8 mouse cellular contexts compared by ENCODE assay signal in the genomic region with DNA sequence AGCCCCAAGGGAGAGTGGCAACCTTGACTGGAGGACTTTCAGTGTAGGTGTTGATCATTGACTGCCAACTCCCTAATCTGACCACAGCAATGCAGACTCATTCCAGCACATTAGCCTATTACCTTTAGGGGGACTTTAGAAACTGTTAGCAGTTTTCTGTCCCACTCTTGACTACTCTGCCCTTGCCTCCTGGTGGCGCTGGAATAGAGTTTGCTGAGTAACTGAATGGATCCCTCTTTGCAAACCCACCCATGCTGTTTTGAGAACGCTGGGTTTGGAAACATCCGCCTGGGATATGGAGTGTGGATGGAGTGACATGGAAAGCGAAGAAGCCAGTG. TPM values are rescaled to one million over a fixed set of nuclear protein-coding genes. Genes with fewer than 3 reads are reported as not detected.
DNase-seq lines count a peak whose midpoint lies in the region; ATAC-seq and TF ChIP-seq lines count a peak whose summit lies in the region.

No protein-coding gene starts in this region.

- ATAC-seq in hindbrain, embryonic 12.5 days (ENCODE audit: low FRiP score), result no peak
- no peak for ATAC-seq in midbrain, embryonic 12.5 days (ENCODE audit: low FRiP score, low read depth)

- H3K9me3 ChIP-seq in hindbrain, embryonic 12.5 days (replicated peaks), result no peaks in the 10 kb centered on the region
- H3K9me3 ChIP-seq in midbrain, embryonic 12.5 days, result no peaks in the 10 kb centered on the region

- WGBS in kidney, adult 2 months, result 58% methylated on average over 4 of the region's 4 CpGs
- WGBS in hindbrain, embryonic 12.5 days, result 48% methylated on average over 4 of the region's 4 CpGs
- WGBS in midbrain, embryonic 12.5 days, result 46% methylated on average over 4 of the region's 4 CpGs

- H3K36me3 ChIP-seq in kidney, adult 2 months (ENCODE audit: control insufficient read depth, insufficient read depth, low read length), result no peaks in the 10 kb centered on the region
- no peaks in the 10 kb centered on the region for H3K36me3 ChIP-seq in hindbrain, embryonic 12.5 days
- H3K36me3 ChIP-seq in midbrain, embryonic 12.5 days, result no peaks in the 10 kb centered on the region

- peak overlapping the region; percentile 54 for H3K4me3 ChIP-seq in kidney, adult 2 months (ENCODE audit: insufficient read depth, low read depth, low read length)
- H3K4me3 ChIP-seq in cortical plate, adult 2 months (ENCODE audit: insufficient read depth, low read length), result peak overlapping the region; percentile 41
- peak overlapping the region; percentile 50 for H3K4me3 ChIP-seq in hindbrain, embryonic 12.5 days
- H3K4me3 ChIP-seq in midbrain, embryonic 12.5 days, result peak overlapping the region; percentile 56

- 0 out of 2 replicates have a peak, but pooled peaks cover 6% of the 10 kb centered on the region for H3K4me1 ChIP-seq in kidney, adult 2 months (ENCODE audit: control insufficient read depth, insufficient read depth, low read length)
- no peaks in the 10 kb centered on the region; the same call in 1 of the 2 replicates for H3K4me1 ChIP-seq in cortical plate, adult 2 months (ENCODE audit: control insufficient read depth, insufficient read depth, low read length)
- 0 out of 2 replicates have a peak, but pooled peaks cover 8% of the 10 kb centered on the region for H3K4me1 ChIP-seq in hindbrain, embryonic 12.5 days
- peaks cover 9% of the 10 kb centered on the region; the same call in 1 of the 2 replicates for H3K4me1 ChIP-seq in midbrain, embryonic 12.5 days

- TF ChIP-seq CTCF in kidney, adult 2 months (conservative IDR thresholded peaks at IDR 0.05; ENCODE audit: insufficient read depth, insufficient read length, low read depth, low read length), result no peak
- TF ChIP-seq CTCF in cortical plate, adult 2 months (IDR thresholded peaks at IDR 0.05; ENCODE audit: extremely low read depth, insufficient read depth, low read length), result no peak

- H3K9ac ChIP-seq in hindbrain, embryonic 12.5 days, result peak overlapping the region; percentile 48
- peak overlapping the region; percentile 60; the same call in 1 of the 2 replicates for H3K9ac ChIP-seq in midbrain, embryonic 12.5 days (replicated peaks)

- TF ChIP-seq POLR2A in kidney, adult 2 months (IDR thresholded peaks at IDR 0.05; ENCODE audit: low read depth, low read length), result no peak
- no peak for TF ChIP-seq POLR2A in cortical plate, adult 2 months (IDR thresholded peaks at IDR 0.05; ENCODE audit: extremely low read depth, insufficient read depth, low read length)

- no peak overlapping the region for H3K27ac ChIP-seq in kidney, adult 2 months (ENCODE audit: insufficient read depth, low read depth, low read length)
- 0 out of 2 replicates have a peak overlapping the region, but pooled peaks have one; percentile 62 for H3K27ac ChIP-seq in cortical plate, adult 2 months (ENCODE audit: insufficient read depth, low read length)
- no peak overlapping the region for H3K27ac ChIP-seq in hindbrain, embryonic 12.5 days
- H3K27ac ChIP-seq in midbrain, embryonic 12.5 days (replicated peaks), result no peak overlapping the region

- peak overlapping the region; percentile 97 for H3K4me2 ChIP-seq in hindbrain, embryonic 12.5 days (replicated peaks)
- H3K4me2 ChIP-seq in midbrain, embryonic 12.5 days (replicated peaks), result peak overlapping the region; percentile 91

- no peak for DNase-seq in kidney, adult 2 months
- no peak for DNase-seq in kidney, postnatal 36 days
- no peak for DNase-seq in cerebellum, adult 8-10 months
- no peak for DNase-seq in frontal cortex, postnatal 25 days (ENCODE audit: low spot score in 2 of 2)
- no peak for DNase-seq in thymus, adult 18-20 months

- H3K27me3 ChIP-seq in kidney, adult 2 months (replicated peaks; ENCODE audit: control insufficient read depth, insufficient read depth, low read length), result peaks cover 2% of the 10 kb centered on the region; the same call in 1 of the 2 replicates
- H3K27me3 ChIP-seq in hindbrain, embryonic 12.5 days, result peaks cover 41% of the 10 kb centered on the region
- peaks cover 46% of the 10 kb centered on the region for H3K27me3 ChIP-seq in midbrain, embryonic 12.5 days

RNA-seq across cellular contexts. Expression of a gene that starts 0.6 kb away (rescaled TPM):
- polyA plus RNA-seq in kidney, adult 2 months (2012; rRNA removed), result 0.54 and 0.69 TPM in 2 replicates
- 14.9 TPM in 2 replicates for polyA plus RNA-seq in cortical plate, adult 2 months (2012; rRNA removed)
- 3.3 and 4.4 TPM in 2 replicates for polyA plus RNA-seq in hindbrain, embryonic 12.5 days (2016; fragmentation: Nextera tagmentation; extraction: Ambion mirVana)
- 3.1 and 3.4 TPM in 2 replicates for polyA plus RNA-seq in midbrain, embryonic 12.5 days (2016; fragmentation: Nextera tagmentation; extraction: Ambion mirVana)
